Mouse (Mus musculus): Measurements from ENCODE around the gene Lrpap1. TPM values are rescaled to one million over a fixed set of nuclear protein-coding genes. Genes with fewer than 3 reads are reported as not detected.

The Lrpap1 gene
- total and polyA plus RNA-seq, 3 experiments: 22.9 to 43.7 (median 39.6) TPM

DNA sequence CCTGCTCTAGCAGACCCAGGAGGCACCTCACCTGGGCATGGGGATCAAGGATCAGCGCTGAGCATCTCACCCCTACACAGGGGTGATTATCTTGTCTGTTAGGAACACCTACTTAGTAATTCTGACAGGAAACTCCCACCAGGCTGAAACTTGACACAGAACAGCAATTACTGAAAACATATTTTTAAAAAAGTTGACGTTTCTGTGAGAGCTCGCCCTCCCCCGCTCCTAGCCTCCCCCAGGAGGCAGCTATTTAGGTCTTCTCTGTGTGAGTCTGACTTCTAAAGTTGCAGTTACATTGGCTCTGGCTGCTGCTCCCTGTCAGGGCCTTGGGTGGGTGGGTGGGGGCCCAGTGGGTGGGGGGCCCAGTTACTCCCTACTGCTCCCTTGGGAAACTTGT, 6.9 kb upstream of the Lrpap1 start:
- Histone ChIP-seq H3K27ac (ENCODE audit: insufficient read depth, low read depth) (no peak overlapping the region), H3K9me3 (replicated peaks; ENCODE audit: low read length) (no peaks in the 10 kb centered on the region), H3K9ac (ENCODE audit: insufficient read depth, low read depth) (no peak overlapping the region), H3K4me1 (ENCODE audit: control insufficient read depth in 1 of 2, insufficient read depth in 2 of 2) (peaks cover 4 to 6% of the 10 kb centered on the region in 2 experiments; a peak in 3 of 4 replicates), H3K27me3 (replicated peaks) (peaks cover 39% of the 10 kb centered on the region), H3K79me2 (replicated peaks; ENCODE audit: control insufficient read depth, extremely low read depth, insufficient read depth, poor library complexity, severe bottlenecking) (no peaks in the 10 kb centered on the region), H3K4me3 (replicated peaks in 1 of 3; ENCODE audit: low read depth in 2 of 3, low read length in 2 of 3, poor library complexity in 1 of 3) (no peak overlapping the region), H3K36me3 (replicated peaks in 1 of 2; ENCODE audit: control insufficient read depth in 1 of 2, insufficient read depth in 1 of 2, low read length in 1 of 2) (no peaks in the 10 kb centered on the region), H3K4me2 (ENCODE audit: insufficient read depth, low read depth, poor library complexity, severe bottlenecking) (no peak overlapping the region)
- no peak for DNase-seq (ENCODE audit: extremely low read depth)
- no peak for TF ChIP-seq E2F4 (IDR thresholded peaks at IDR 0.05; ENCODE audit: insufficient replicate concordance, low read depth, low read length)
- TF ChIP-seq USF1 (IDR thresholded peaks at IDR 0.05; ENCODE audit: low read depth, low read length): no peak
- no peak for TF ChIP-seq BHLHE40 (IDR thresholded peaks at IDR 0.05; ENCODE audit: low read depth, low read length)
- TF ChIP-seq MEF2A (IDR thresholded peaks at IDR 0.05; ENCODE audit: borderline replicate concordance, low read depth, low read length): no peak
- TF ChIP-seq RCOR1 (conservative IDR thresholded peaks at IDR 0.05; ENCODE audit: low read depth, low read length): no peak
- TF ChIP-seq TBP (conservative IDR thresholded peaks at IDR 0.05; ENCODE audit: low read depth, low read length): no peak
- TF ChIP-seq TCF12 (IDR thresholded peaks at IDR 0.05; ENCODE audit: low read depth, low read length): no peak
- TF ChIP-seq CHD1 (IDR thresholded peaks at IDR 0.05; ENCODE audit: low read depth, low read length): no peak
- no peak for TF ChIP-seq KAT2A (IDR thresholded peaks at IDR 0.05; ENCODE audit: insufficient replicate concordance, low read length)
- TF ChIP-seq NELFE (IDR thresholded peaks at IDR 0.05; ENCODE audit: low read depth, low read length): no peak
- TF ChIP-seq IRF4 (IDR thresholded peaks at IDR 0.05; ENCODE audit: low read depth, low read length): no peak
- no peak for TF ChIP-seq MAZ (IDR thresholded peaks at IDR 0.05; ENCODE audit: low read depth, low read length)
- no peak for TF ChIP-seq PAX5 (IDR thresholded peaks at IDR 0.05; ENCODE audit: low read length)
- TF ChIP-seq ZKSCAN1 (IDR thresholded peaks at IDR 0.05; ENCODE audit: borderline replicate concordance, low read depth, low read length): no peak
- TF ChIP-seq MXI1 (IDR thresholded peaks at IDR 0.05; ENCODE audit: low read depth, low read length): no peak
- no peak for TF ChIP-seq ELF1 (IDR thresholded peaks at IDR 0.05; ENCODE audit: low read depth, low read length)
- no peak for TF ChIP-seq MYC (IDR thresholded peaks at IDR 0.05; ENCODE audit: low read depth, low read length)
- dilution Hi-C loops (cut with MboI; ENCODE audit: extremely low pct_ligation_motif_present, extremely low pct_unique_long_range_greater_than_20kb, low sequenced_read_pairs): no loop called here
- in situ Hi-C loops (cut with MboI; ENCODE audit: low pct_ligation_motif_present, low pct_unique_long_range_greater_than_20kb, low sequenced_read_pairs): no loop called here

DNA sequence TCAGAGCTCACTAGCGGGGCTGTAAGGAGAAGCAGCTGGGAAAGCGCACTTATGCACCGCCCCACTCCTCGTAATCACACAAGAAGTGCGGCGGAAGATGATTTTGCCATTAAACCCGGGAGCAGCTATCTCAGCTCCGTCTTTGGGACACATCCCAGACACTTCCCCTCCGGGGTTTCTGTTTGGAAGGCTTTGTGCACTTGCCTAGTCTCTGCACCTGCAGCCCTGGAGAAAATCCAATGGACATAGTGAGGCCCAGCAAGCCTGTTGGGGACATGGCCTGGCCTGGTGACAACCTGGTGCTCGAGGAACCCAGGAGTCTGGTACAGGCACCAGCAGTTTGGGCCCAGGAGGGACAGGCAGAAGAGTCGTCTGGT, 344 bp upstream of the Lrpap1 start:
- peaks cover 16 to 27% of the 10 kb centered on the region in 2 experiments for H3K36me3 ChIP-seq (replicated peaks in 1 of 2; ENCODE audit: control insufficient read depth in 1 of 2, insufficient read depth in 1 of 2, low read length in 1 of 2)
- H3K4me2 ChIP-seq (ENCODE audit: insufficient read depth, low read depth, poor library complexity, severe bottlenecking): peak overlapping the region; percentile 64
- no peak for TF ChIP-seq SIN3A (IDR thresholded peaks at IDR 0.05; ENCODE audit: low read length)
- no peak for TF ChIP-seq CTCF (conservative IDR thresholded peaks at IDR 0.05 in 1 of 2, IDR thresholded peaks at IDR 0.05 in 1 of 2; ENCODE audit: low read depth in 2 of 2, low read length in 2 of 2)
- TF ChIP-seq ETS1 (conservative IDR thresholded peaks at IDR 0.05; ENCODE audit: low read depth, low read length): no peak
- no peak for TF ChIP-seq MAZ (IDR thresholded peaks at IDR 0.05; ENCODE audit: low read depth, low read length)
- TF ChIP-seq POLR2A (IDR thresholded peaks at IDR 0.05; ENCODE audit: low read depth, low read length): no peak
- TF ChIP-seq CHD1 (IDR thresholded peaks at IDR 0.05; ENCODE audit: low read depth, low read length): no peak
- no peak for TF ChIP-seq BHLHE40 (IDR thresholded peaks at IDR 0.05; ENCODE audit: low read depth, low read length)
- no peak for TF ChIP-seq ZC3H11A (IDR thresholded peaks at IDR 0.05; ENCODE audit: low read depth, low read length)
- TF ChIP-seq KAT2A (IDR thresholded peaks at IDR 0.05; ENCODE audit: insufficient replicate concordance, low read length): no peak
- no peak for TF ChIP-seq MEF2A (IDR thresholded peaks at IDR 0.05; ENCODE audit: borderline replicate concordance, low read depth, low read length)
- no peak for TF ChIP-seq MYC (IDR thresholded peaks at IDR 0.05; ENCODE audit: low read depth, low read length)
- TF ChIP-seq HCFC1 (IDR thresholded peaks at IDR 0.05; ENCODE audit: low read depth, low read length): no peak
- TF ChIP-seq EP300 (IDR thresholded peaks at IDR 0.05; ENCODE audit: low read length): no peak
- TF ChIP-seq MAX (IDR thresholded peaks at IDR 0.05; ENCODE audit: low read length): no peak
- TF ChIP-seq ZNF384 (IDR thresholded peaks at IDR 0.05; ENCODE audit: low read depth, low read length): no peak
- TF ChIP-seq ZMIZ1 (IDR thresholded peaks at IDR 0.05; ENCODE audit: low read depth, low read length): no peak
- no peak for TF ChIP-seq TBP (conservative IDR thresholded peaks at IDR 0.05; ENCODE audit: low read depth, low read length)
- no peak for TF ChIP-seq JUND (conservative IDR thresholded peaks at IDR 0.05; ENCODE audit: low read depth, low read length)
- no peak for TF ChIP-seq POLR2AphosphoS2 (IDR thresholded peaks at IDR 0.05; ENCODE audit: low read depth, low read length)
- TF ChIP-seq ZKSCAN1 (IDR thresholded peaks at IDR 0.05; ENCODE audit: borderline replicate concordance, low read depth, low read length): no peak
- in situ Hi-C loops (cut with MboI; ENCODE audit: low pct_ligation_motif_present, low pct_unique_long_range_greater_than_20kb, low sequenced_read_pairs) (no loop called here), dilution Hi-C loops (cut with MboI; ENCODE audit: extremely low pct_ligation_motif_present, extremely low pct_unique_long_range_greater_than_20kb, low sequenced_read_pairs) (no loop called here)
- H3K9ac ChIP-seq (ENCODE audit: insufficient read depth, low read depth): no peak overlapping the region
- no peaks in the 10 kb centered on the region for H3K9me3 ChIP-seq (replicated peaks; ENCODE audit: low read length)
- peaks cover 25% of the 10 kb centered on the region for H3K27me3 ChIP-seq (replicated peaks)
- DNase-seq (ENCODE audit: extremely low read depth): no peak
- 0 out of 2 replicates have a peak, but pooled peaks cover 3% of the 10 kb centered on the region for H3K79me2 ChIP-seq (replicated peaks; ENCODE audit: control insufficient read depth, extremely low read depth, insufficient read depth, poor library complexity, severe bottlenecking)
- peaks cover 18 to 30% of the 10 kb centered on the region in 2 experiments for H3K4me1 ChIP-seq (ENCODE audit: control insufficient read depth in 1 of 2, insufficient read depth in 2 of 2)
- no peak overlapping the region for H3K27ac ChIP-seq (ENCODE audit: insufficient read depth, low read depth)
- H3K4me3 ChIP-seq (replicated peaks in 1 of 3; ENCODE audit: low read depth in 2 of 3, low read length in 2 of 3, poor library complexity in 1 of 3): peak overlapping the region in 2 of 3 experiments; percentile 30 to 67
